Mouse (Mus musculus): Measurements from ENCODE around the gene Vsx1. TPM values are rescaled to one million over a fixed set of nuclear protein-coding genes. Genes with fewer than 3 reads are reported as not detected.

Gene Vsx1
- total RNA-seq (2021), result not detected

DNA sequence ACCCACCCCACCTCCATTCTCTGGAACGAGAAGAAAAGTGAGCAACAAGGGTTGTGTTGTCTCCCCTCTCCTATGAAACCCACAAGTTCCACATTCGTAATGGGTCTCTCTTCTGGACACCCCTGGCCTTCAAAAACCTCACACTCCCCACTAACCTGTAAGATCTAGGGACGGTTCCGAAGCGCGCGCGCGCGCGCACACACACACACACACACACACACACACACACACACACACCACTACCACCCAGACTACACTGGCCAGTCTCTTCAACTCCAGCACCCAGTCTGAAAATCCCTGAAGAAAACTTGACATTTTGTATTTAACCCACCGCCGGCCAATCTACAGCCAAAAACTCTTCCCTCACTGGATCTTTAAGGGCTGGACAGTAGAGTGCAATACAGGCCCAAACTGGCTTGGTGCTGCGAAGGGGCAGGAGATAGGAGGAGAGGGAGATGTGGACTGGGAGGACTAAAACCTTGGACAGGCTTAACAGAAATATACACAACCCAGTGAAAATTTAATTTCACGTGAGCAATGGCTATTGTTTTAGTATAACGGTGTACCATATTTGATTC, at the start of gene Vsx1:
Gene Vsx1 (minus strand): TSS at position 138 of the 578 bp plus-strand sequence.
- DNase-seq, result no peak

DNA sequence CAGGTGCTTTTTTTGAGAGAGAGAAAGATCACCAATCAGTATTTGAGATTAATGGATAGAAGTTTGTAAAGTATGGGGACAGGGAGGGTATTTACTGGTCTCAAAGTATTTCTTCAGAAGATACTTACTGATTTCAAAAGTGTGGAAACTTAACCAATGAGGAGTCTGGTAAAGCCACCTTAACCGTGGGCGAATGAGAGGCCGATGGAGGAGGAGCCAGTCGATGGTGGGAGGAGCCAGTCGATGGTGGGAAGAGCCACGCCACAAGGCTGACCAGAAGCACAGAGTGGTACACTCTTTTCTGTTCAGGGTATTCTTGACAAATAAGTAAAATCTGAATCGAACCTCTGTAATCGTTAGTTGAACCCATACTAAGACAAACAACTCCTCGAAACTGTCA, 48.7 kb upstream of the Vsx1 start:
- no peak for DNase-seq

DNA sequence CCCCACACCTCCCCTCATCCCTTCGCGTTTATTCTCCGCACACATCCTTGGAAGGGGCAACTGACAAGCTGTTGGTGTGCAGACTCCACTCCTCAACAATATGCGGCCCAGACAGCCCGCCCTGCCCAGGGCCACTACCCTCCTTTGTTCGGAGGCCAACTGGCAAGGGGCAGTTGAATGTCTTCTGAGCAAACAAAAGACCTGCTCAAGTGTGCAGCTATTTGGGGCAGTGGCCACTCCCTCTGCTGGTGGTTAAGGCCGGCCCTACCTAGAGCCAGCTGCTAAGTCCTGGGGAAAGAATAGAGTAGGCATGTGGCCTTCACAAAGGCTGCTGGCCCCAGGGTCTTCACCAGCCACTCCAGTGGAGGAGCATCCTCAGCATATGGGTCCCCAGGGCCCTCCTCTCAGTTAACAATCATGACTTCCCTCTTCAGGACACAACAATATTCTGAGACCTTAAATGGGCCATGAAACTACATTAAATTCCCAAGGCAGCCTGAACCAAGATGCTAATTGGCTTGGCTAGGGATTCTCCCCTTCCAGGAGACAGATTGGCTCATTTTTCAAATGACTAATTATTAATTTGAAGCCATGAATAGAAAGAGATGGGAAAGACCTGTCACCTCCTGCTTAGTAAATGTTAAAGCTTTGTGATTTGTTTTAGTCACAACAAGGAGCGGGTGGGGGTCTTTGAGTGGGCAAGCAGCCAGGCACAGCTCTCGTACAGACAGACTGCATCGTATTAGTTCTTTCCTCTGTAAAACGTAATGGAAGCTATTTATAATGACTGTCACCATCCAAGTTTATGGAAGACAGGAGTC, 46.8 kb upstream of the Vsx1 start:
- no peak for DNase-seq

DNA sequence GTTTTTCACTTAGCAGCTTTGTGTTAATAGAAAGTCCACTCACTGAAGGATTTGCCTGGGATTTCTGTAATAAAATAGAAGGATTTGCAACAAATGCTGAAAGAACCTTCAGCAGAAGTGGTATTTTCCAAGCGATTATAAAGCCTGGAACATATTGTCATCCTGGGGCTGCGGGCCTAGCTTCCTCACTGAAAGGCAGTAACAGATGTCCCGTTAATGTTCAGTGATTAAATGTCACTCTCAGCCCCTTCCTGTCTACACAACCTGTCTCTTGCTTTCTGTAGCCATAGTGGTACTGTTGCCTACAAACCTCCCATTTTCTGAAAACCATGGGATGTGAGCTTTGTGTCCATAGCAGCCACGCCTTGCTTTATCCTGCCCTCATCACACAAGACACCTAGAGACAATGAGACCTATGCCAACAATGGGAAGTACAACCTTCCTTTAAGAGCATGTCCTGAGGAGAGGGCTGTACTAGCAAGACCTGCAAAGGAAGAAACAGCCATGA, 23.1 kb upstream of the Vsx1 start:
- no peak for DNase-seq

DNA sequence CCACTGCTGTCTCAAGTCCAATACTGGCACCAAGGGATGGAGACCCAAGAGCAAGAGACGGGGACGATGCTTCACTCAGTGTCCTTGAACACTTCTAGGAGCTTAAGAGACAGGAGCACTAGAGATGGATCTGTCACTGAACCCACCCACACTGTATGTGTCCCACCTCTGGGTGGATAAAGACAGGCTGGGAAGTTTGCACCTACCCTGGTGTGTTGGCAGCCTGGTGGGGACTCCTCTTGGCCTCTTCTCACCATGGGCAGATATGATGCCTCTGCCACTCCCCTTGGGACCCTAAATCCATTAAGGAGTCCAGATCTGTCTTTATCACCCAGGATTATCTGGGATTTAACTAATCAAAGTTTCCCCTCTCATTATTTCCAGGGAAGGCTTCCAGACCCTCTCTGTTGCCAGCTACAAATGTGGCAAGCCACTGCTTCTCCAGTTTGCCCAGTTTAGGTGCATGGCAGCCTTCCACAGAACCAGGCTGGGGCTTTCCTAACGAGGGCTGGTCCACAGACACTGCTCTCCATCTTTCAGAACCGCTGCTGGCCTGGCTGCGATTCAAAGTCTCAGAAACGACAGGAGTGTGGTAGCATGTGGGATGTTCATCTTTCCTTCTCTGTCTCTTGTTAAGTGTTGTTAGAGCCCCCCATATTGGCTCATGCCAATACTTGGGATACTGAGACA, 2.5 kb upstream of the Vsx1 start:
- DNase-seq, result no peak

DNA sequence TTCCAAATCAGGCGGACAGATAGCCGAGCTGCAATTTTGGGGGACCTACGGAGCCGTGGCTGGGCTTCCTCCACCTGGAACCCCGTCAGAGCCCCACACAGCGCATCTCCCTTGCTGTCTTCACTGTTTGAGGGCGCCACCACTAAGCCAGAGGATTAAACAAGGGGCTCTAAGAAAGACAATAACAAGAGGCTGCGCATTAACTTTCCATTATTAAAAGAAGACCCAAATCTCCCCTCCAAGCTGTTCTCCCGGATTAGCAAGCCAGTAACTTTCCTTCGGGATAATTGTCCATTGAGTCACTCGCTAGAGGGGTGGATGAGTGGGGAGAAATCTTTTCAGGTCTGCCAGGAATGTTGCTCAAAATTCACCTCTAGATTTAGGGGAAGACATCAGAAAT, 1.1 kb upstream of the Vsx1 start:
- no peak for DNase-seq

DNA sequence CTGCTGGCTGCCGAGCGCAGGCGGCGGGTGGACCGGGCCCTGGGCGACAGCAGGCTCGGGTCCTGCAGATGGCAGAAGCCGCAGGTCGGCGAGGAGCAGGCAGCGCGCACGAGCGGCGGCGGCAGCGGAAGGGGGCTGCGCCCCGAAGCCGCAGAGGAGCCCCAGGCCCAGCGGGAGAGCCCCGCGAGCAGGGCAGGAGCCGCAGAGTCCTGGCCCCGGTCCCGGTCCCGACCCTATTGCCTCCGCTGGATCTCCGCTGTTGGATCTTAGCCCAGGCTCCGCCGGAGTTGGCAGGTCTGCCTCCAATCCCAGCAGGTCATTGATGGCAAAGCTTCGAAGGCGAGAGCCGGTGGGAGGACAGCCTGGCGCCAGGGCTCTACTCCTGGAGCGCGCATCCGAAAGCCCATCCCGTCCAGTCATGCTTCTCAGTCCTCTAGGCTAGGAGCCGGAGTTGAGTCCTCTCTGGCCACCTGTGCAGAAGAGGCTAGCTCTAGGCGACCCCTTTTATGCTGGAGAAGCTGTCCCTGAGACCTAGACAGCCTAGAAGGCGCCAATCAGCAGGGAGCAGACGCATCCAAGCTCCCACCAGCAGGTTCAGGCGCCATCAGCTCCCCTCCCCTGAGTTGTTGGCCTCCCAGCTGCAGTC, 496 bp downstream of the Vsx1 start:
- DNase-seq, result peak; percentile 71

DNA sequence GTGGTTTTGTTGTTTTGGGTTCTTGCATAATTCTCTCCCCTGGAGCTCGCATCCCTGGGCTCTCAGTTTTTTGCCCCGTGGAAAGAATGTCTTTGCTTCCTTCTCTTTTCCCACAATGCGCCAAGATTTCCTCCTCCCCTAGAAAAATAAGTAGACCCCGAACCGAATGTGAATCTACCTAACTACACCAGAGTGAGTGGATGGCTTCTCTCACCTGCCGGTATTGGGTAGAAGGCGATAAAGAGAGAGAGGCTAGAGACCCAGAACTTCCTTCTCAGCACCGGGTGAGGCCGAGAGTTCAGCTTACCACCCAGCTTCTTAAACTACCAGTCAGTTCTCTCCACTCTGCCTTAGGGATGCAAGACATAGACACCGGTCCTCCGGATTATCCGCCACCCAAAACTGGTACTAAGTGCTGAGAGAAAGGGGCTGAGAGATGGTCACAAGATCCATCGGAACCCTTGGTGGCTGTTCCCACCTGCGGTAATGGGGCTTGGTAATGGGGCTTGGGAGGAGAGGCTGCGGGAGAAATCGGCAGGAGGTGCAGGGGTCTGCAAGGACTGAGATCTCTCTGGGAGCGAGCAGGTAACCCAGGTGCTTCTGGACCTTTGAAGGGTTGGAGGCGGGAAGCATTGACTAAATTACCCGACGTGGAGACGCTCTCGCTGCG, 1.2 kb downstream of the Vsx1 start:
- no peak for DNase-seq

DNA sequence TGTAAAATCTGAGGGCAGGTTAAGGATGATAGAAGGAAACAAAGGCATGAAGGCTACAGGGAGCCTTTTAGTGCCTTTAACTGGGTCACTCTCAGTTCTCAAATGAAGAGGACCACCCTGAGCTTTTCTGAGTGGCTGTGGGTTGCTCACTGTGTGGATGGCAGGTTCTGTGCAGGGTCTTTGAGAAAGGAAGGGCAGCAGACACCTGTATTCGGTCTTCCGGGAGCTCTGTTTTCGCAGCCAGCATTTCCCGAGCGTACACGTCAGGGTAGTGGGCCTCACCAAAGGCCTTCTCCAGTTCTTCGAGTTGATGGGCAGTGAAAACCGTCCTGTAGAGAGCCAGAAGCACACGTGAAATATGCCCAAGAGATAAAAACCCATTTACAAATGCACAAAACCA, 3.8 kb downstream of the Vsx1 start:
- DNase-seq, result no peak

DNA sequence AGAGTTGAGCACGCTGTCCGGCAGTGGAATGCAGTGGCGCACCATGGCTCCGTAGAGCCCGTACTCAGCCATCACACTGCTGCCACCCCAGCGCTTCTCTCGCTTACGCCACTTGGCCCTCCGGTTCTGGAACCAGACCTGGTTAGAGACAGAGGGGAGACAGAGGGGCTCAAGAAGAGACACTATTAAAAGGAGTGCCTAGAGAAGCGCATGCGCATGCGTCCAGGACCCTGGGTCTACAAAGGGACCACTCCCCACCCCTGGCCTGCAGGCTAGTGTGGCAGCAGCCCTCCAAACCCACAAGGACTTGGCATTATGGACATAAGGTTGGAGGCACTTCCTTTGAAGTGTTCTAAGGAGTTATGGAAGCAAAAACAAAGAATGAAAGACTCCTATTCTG, 4.7 kb downstream of the Vsx1 start:
- DNase-seq, result no peak

DNA sequence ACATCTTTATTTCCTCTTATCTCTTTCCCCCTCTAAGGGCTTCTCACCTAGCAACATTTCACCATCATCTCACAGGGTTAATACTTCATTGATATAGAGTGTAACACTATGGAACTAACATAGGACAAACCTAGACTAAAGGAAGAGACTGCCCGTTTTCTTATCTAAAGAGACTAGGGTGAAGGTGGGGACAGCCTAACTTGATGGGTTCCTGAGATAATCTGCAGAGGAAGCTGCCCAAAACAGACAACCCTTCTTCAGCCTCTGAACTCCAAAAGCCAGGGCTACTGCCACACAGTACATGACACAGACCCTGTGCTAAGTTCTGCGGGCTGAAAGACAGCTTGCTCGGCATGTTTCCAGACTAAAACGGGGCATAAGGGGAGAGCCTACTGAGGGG, 7.6 kb downstream of the Vsx1 start:
- DNase-seq, result no peak

DNA sequence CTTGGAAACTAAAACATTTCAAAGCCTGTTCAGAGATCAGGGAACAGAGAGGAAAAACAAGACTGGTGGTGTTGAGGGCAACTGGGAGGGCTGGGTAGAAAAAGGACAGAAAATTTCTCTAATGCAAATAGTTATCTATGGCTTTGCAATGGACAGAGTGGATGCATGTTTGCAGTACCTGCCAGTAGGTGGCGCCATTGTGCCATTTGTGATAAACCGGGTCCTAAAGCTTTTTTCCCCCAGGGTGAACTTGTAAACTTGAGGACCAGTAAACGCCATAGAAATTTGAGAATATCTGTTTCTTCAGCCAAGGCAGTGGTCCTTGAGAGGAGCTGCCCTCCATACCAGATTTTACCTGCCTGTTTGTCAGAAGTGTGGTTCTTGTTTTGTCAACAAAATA, 10.8 kb downstream of the Vsx1 start:
- peak; percentile 86 for DNase-seq

DNA sequence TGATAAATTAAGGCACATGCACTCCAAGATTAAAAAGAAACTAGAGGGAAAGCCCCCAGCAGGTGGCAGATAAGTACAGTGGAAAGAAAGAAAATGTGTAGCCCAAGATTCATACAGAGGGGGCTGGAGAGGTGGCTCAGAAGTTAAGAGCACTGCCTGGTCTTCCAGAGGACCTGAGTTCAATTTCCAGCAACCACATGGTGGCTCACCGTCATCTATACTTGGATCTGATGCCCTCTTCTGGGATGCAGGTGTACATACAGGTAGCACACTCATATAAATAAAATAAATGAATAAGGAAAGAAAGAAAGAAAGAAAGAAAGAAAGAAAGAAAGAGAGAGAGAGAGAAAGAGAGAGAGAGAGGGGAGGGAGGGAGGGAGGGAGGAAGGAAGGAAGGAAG, 13.6 kb downstream of the Vsx1 start:
- DNase-seq, result no peak

DNA sequence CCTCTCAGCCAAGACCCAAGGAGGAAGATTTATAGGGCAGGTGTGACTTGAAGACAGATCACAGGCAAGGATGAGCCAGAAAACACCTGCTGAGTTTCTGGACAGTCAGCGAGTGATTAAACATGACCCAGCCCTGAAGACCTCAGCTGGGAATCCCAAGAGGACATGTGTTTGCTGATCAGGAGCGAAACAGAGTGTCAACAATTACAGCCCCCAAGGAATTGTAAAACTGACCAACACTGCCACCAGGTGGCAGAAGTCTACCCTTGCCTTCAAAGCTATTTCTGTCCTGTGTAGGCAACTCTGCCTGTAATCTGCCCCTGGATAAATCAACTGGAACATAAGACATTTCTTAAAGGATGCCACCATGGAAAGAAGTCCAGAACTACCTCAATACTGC, 14.3 kb downstream of the Vsx1 start:
- DNase-seq, result peak; percentile 75

DNA sequence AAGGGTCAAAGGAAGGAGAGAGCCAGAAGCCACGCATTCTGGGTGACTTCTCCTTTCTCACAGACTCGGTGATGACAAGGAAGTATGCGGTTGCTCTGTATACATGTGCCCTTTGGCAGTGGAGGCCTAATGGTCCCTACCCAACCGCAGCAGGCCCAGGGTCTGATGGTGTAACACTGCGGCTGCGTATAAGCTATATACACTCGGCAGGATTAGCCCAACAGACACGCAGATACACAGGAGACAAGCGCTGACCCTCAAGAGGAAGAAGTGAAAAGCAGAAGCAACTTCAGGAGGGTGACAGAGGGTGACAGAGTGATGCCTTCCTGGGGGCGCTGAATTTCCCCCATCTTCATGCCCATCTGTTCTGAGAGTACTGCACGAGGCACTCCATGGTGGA, 15.2 kb downstream of the Vsx1 start:
- no peak for DNase-seq

DNA sequence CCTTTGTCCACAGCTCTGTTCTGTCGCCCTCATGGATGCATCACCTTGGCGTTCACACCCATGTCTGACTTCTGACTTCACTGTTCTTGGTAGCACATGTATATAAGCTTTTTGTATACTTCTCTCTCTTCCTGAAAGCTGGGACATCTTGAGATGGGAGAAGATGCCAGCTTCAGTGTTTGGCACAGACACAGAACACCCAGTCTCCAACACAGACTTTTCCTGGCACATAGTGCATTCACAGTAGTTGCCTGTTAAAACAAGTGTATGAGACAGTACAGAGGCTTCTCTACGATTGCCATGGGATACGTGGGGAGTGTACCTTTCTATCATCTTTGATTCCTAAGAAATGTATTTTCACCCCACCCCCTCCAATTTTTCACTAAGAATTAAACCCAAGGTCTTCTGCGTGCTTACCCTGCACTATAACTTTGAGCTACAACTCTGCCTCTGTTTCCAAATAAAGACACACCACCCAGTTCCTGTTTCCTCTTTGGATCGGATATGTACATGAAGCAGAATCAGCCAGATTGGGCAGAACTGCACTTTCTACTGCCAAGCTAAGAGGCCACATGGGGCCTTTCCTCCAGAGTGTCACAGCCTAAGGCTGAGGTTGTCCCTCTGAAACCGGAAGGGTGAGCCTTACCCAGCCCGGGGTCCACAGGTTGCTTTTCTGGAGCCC, 17.4 kb downstream of the Vsx1 start:
- DNase-seq, result no peak

DNA sequence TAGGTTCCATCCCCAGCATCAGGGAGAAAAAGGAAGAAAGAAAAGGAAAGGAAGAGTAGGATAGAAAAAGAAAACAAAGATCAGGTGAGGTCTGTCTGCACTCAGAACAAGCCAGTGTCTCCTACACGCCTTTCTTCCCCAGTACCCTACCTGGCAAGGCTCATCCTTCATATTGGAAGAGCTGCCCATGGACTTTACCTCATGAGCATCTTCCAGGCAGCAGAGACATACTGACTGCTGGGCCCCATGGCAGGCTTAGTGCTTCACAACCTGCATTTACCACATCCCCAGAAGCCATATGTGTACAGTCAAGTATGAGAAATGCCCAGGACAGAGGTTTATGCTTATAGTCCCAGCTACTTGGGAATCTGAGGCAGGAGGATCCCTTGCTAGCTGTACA, 18.2 kb downstream of the Vsx1 start:
- DNase-seq, result no peak

DNA sequence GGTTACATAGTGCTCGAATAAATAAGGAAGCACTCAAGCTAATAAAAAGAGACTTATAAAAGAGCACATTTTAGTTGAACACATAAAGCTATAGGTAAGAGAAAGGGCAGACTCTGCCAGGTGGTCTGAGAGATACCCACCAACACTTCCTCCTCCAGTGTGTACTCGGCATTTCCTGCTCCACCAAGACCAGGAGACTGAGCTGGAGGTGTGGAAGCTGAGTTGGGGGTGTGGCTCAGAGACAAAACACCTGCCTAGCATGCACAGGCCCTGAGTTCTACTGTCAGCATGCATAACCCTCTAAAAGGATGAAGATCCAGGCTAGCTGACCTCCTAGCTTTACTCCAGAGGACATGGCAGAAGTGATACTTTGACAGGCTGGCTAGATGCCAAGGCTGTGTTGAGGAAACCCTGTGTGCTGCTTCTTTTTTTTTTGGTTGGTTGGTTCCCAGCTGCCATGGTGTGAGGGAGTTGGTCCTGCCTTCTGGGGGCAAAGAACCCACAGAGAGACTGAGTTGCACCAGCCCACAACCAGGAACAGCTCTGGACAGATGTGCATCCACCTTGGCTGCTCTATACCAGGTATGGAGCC, 19.6 kb downstream of the Vsx1 start:
- DNase-seq, result peak; percentile 33

DNA sequence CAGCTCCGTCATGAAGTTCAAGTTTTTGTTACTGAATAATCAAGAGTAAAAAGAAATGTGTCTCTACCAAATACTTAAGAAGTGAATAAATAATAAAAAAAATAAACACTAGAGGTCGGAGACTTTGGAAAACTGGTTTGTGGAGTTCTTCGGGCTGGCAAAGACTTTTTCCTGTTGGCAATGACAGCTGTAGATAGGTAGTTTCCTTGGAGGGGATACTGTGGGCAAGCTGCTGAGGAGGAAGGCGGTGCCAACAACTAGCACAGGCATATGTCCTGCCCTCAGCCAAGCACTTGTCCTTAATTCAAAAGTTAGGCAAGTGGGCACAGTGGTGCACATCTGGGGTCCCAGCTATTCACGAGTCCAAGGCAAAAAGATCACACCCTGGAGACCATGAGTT, 20.2 kb downstream of the Vsx1 start:
- DNase-seq, result no peak

DNA sequence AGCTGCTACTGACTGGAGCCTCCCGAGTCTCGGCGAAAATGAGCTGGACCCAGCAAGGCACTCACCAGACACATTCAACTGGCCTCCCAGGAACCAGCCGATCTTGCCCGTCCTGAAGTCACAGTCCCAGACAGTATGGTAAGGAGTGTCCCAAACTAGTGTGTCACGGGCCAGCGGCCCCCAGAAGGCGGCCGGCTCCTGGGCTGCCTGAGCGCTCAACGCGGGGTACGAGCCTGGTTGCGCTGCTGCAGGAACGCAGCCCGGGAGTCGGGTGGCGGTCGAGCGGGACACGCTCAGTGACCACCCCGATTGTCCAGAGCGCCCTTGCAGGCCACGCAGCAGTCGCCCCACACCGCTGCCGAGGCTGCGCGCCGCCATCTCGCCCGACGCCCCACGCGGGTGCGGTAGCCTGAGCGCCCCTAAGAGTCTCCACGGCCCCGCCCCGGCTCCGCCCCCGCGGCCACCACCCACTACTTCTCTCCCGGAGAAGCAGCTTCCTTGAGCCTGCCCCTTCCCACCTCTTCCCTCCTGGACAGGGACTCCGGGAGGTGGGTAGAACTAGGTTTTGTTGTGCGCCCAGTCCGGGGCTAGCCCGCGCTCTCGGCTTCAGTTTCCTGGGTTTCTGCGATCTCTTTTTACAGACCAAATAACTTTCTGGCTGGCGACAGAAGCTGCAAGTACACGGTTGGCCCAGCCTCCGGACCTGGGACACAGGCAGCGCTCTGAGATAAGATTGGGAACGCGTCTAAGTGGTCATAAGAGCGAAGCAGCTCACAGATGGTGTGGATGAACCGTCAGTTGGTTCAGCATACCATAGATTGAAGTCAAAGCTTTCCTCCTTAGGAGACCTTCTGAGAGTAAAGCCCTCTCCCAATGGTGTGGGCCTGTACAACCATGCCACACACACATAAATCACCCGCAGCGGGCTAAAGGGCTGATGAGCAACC, 21.1 kb downstream of the Vsx1 start, which contains the start of gene Acss1:
Gene Acss1 (minus strand): TSS at position 681 of the 947 bp plus-strand sequence.
- DNase-seq, result peak; percentile 61
